Mouse (Mus musculus): ENCODE data around the gene Isyna1. TPM values are rescaled to one million over a fixed set of nuclear protein-coding genes. Genes with fewer than 3 reads are reported as not detected.

Isyna1 gene
- polyA plus RNA-seq, 1 experiment from 2014 or later = 59.0 TPM

Other genes with a start within 250 kb of the Isyna1 start
- gene Upf1, start 241.1 kb upstream of the Isyna1 start, polyA plus RNA-seq (2014; fragmentation: Nextera tagmentation; extraction: Ambion mirVana) = 11.8 and 14.0 TPM in 2 replicates
- gene Comp, start 220.8 kb upstream of the Isyna1 start, polyA plus RNA-seq (2014; fragmentation: Nextera tagmentation; extraction: Ambion mirVana) = 0.48 TPM in 1 of 2 replicates, not detected in the other
- 23.9 and 30.7 TPM in 2 replicates for gene Crtc1, start 154.8 kb upstream of the Isyna1 start, polyA plus RNA-seq (2014; fragmentation: Nextera tagmentation; extraction: Ambion mirVana)
- 19.3 and 19.6 TPM in 2 replicates for gene Klhl26, start 117.4 kb upstream of the Isyna1 start, polyA plus RNA-seq (2014; fragmentation: Nextera tagmentation; extraction: Ambion mirVana)
- gene Tmem59l, start 107.0 kb upstream of the Isyna1 start, polyA plus RNA-seq (2014; fragmentation: Nextera tagmentation; extraction: Ambion mirVana) = 84.4 and 87.4 TPM in 2 replicates
- 1.7 and 3.2 TPM in 2 replicates for gene Crlf1, start 101.2 kb upstream of the Isyna1 start, polyA plus RNA-seq (2014; fragmentation: Nextera tagmentation; extraction: Ambion mirVana)
- 174 and 199 TPM in 2 replicates for gene Rex1bd, start 87.6 kb upstream of the Isyna1 start, polyA plus RNA-seq (2014; fragmentation: Nextera tagmentation; extraction: Ambion mirVana)
- 709 and 911 TPM in 2 replicates for gene Uba52, start 83.6 kb upstream of the Isyna1 start, polyA plus RNA-seq (2014; fragmentation: Nextera tagmentation; extraction: Ambion mirVana)
- gene Fkbp8, start 66.6 kb upstream of the Isyna1 start, polyA plus RNA-seq (2014; fragmentation: Nextera tagmentation; extraction: Ambion mirVana) = 363 and 380 TPM in 2 replicates
- 49.1 and 57.9 TPM in 2 replicates for gene Kxd1, start 66.4 kb upstream of the Isyna1 start, polyA plus RNA-seq (2014; fragmentation: Nextera tagmentation; extraction: Ambion mirVana)
- gene Ell, start 54.9 kb upstream of the Isyna1 start, polyA plus RNA-seq (2014; fragmentation: Nextera tagmentation; extraction: Ambion mirVana) = 15.1 TPM in 2 replicates
- 135 and 147 TPM in 2 replicates for gene Ssbp4, start 14.5 kb downstream of the Isyna1 start, polyA plus RNA-seq (2014; fragmentation: Nextera tagmentation; extraction: Ambion mirVana)
- gene Lrrc25, start 21.8 kb downstream of the Isyna1 start, polyA plus RNA-seq (2014; fragmentation: Nextera tagmentation; extraction: Ambion mirVana) = 0.89 and 1.9 TPM in 2 replicates
- 0.16 and 0.20 TPM in 2 replicates for gene Gdf15, start 38.1 kb downstream of the Isyna1 start, polyA plus RNA-seq (2014; fragmentation: Nextera tagmentation; extraction: Ambion mirVana)
- 85.7 and 101 TPM in 2 replicates for gene Pgpep1, start 66.0 kb downstream of the Isyna1 start, polyA plus RNA-seq (2014; fragmentation: Nextera tagmentation; extraction: Ambion mirVana)
- gene Lsm4, start 78.9 kb downstream of the Isyna1 start, polyA plus RNA-seq (2014; fragmentation: Nextera tagmentation; extraction: Ambion mirVana) = 200 and 220 TPM in 2 replicates
- gene Jund, start 104.6 kb downstream of the Isyna1 start, polyA plus RNA-seq (2014; fragmentation: Nextera tagmentation; extraction: Ambion mirVana) = 87.2 and 94.0 TPM in 2 replicates
- gene Iqcn, start 109.1 kb downstream of the Isyna1 start, polyA plus RNA-seq (2014; fragmentation: Nextera tagmentation; extraction: Ambion mirVana) = 0.06 and 0.10 TPM in 2 replicates
- not detected in 2 replicates for gene Gm3336, start 124.2 kb downstream of the Isyna1 start, polyA plus RNA-seq (2014; fragmentation: Nextera tagmentation; extraction: Ambion mirVana)
- not detected in 2 replicates for gene Pde4c, start 129.3 kb downstream of the Isyna1 start, polyA plus RNA-seq (2014; fragmentation: Nextera tagmentation; extraction: Ambion mirVana)
- 330 and 371 TPM in 2 replicates for gene Rab3a, start 160.3 kb downstream of the Isyna1 start, polyA plus RNA-seq (2014; fragmentation: Nextera tagmentation; extraction: Ambion mirVana)
- gene Mpv17l2, start 166.6 kb downstream of the Isyna1 start, polyA plus RNA-seq (2014; fragmentation: Nextera tagmentation; extraction: Ambion mirVana) = 52.3 and 60.8 TPM in 2 replicates
- gene Pik3r2, start 182.3 kb downstream of the Isyna1 start, polyA plus RNA-seq (2014; fragmentation: Nextera tagmentation; extraction: Ambion mirVana) = 57.9 and 84.9 TPM in 2 replicates
- 15.5 and 18.6 TPM in 2 replicates for gene Mast3, start 210.7 kb downstream of the Isyna1 start, polyA plus RNA-seq (2014; fragmentation: Nextera tagmentation; extraction: Ambion mirVana)
- gene Il12rb1, start 214.1 kb downstream of the Isyna1 start, polyA plus RNA-seq (2014; fragmentation: Nextera tagmentation; extraction: Ambion mirVana) = 0.22 TPM in 1 of 2 replicates, not detected in the other
- gene Arrdc2, start 245.3 kb downstream of the Isyna1 start, polyA plus RNA-seq (2014; fragmentation: Nextera tagmentation; extraction: Ambion mirVana) = 6.8 and 7.4 TPM in 2 replicates

Measured in forebrain, embryonic 14.5 days (tissue).